Mouse (Mus musculus) liver, embryonic 15.5 days (tissue): ENCODE measurements around the gene Ptdss2. TPM values are rescaled to one million over a fixed set of nuclear protein-coding genes. Genes with fewer than 3 reads are reported as not detected.

Experiments
- ATAC-seq: fragments of 200-750 bp; cut with Nextera tagmentation; 2 replicates; pipeline ENCODE4 v1.8.0; 2017; ENCODE audit warnings: moderate number of reproducible peaks, mild to moderate bottlenecking, moderate library complexity; ENCODE audit not compliant: insufficient read depth
- H3K27ac ChIP-seq: fragments of 300-500 bp; sonication (generic); replicated peaks from 2 replicates; pipeline ENCODE4 v1.5.1; 2015; ENCODE audit warnings: mild to moderate bottlenecking, inconsistent platforms
- H3K27me3 ChIP-seq: fragments of 300-500 bp; sonication (generic); 2 replicates; pipeline ENCODE4 v1.6.1; 2015; ENCODE audit warnings: mild to moderate bottlenecking, inconsistent platforms
- H3K36me3 ChIP-seq: fragments of 300-500 bp; sonication (generic); replicated peaks from 2 replicates; pipeline ENCODE4 v1.6.1; 2015; ENCODE audit warnings: moderate library complexity, mild to moderate bottlenecking, inconsistent platforms
- H3K4me1 ChIP-seq: fragments of 300-500 bp; sonication (generic); replicated peaks from 2 replicates; pipeline ENCODE4 v1.6.1; 2015; ENCODE audit warnings: inconsistent platforms
- H3K4me2 ChIP-seq: fragments of 300-500 bp; sonication (generic); 2 replicates; pipeline ENCODE4 v1.6.1; 2015; ENCODE audit warnings: moderate library complexity, mild to moderate bottlenecking, inconsistent platforms
- H3K4me3 ChIP-seq: fragments of 300-500 bp; sonication (generic); replicated peaks from 2 replicates; pipeline ENCODE4 v1.5.1; 2015; ENCODE audit warnings: mild to moderate bottlenecking, inconsistent platforms
- H3K9ac ChIP-seq: fragments of 300-500 bp; sonication (generic); 2 replicates; pipeline ENCODE4 v1.6.1; 2015; ENCODE audit warnings: moderate library complexity, mild to moderate bottlenecking, inconsistent platforms
- H3K9me3 ChIP-seq: fragments of 300-500 bp; sonication (generic); replicated peaks from 2 replicates; pipeline ENCODE4 v1.6.1; 2016; ENCODE audit warnings: inconsistent platforms
- WGBS: fragments of 180-500 bp; shearing (Covaris S2); methylation state at CpG from one replicate; pipeline ENCODE4 v1.1.7; 2015; ENCODE audit warnings: mixed read lengths; ENCODE audit not compliant: insufficient replicate concordance; 5-methylcytosine and 5-hydroxymethylcytosine counted together
- polyA plus RNA-seq: library from polyadenylated mRNA; unstranded; fragments of >200 nt; fragmentation: Nextera tagmentation; extraction: Ambion mirVana; gene quantifications from 2 replicates; pipeline ENCODE4 v1.2.1, GENCODE M21; 2015

Ptdss2 gene
- polyA plus RNA-seq, 1 experiment from 2014 or later: 140 TPM

DNA sequence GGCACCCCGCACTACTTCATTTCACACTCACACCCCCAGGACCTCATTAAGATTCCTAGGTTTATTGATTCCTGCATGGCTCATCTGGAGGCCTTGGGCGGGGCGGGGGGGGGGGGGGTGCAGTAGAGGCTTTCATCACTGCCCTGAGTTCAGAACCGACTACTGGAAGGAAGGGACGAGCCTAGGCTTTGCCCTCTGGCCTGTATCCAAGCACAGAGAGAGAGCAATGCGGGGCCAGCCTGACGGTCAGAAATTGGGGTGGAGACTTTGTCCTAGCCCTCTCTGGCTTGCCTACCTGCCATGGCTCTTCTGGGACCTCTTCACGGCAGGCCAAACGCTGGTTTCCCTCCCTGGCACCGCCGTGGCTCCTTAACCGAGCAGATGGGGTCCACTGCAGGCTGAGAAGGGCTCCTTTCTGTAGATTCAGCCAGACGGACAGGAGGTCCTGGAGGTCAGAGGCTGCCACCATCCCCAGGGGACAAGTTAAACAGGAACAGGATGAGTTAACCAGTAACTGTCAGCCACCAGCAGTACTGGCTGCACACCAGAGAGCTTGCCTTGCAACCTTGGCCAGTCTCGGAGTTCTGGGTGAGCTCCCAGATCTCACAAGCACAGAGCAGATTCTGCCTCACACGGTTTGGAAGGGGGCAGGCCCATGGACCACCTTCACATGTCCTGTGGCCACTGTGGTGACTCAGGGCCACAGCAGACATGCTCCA lies 27.5 kb upstream of the Ptdss2 start:
- Histone ChIP-seq H3K4me1 (peaks cover 61% of the 10 kb centered on the region), H3K4me2 (peak overlapping the region; percentile 51)

DNA sequence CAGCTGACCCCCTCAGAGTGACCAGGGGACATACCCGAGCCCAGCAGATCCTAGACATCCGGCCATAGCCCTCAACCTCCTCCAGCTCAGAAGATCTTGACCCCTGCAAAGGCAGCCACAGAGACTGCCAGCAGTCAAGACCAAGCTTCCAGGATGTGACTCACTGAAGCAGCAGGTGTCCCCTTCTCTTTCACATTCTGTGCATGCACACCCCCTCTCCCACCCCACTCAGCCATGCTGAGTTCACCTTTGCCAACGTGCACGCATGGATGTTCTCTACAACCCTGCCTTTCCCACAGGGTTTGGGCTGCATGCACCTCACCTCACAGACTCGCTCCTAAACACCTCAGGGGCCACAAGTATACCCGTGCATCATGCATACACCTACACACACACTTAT lies 26.2 kb upstream of the Ptdss2 start:
- Histone ChIP-seq H3K36me3 (no peaks in the 10 kb centered on the region; the same call in 1 of the 2 replicates), H3K9ac (no peak overlapping the region), H3K4me2 (peak overlapping the region; percentile 51), H3K27me3 (peaks cover 31% of the 10 kb centered on the region), H3K4me3 (peak overlapping the region; percentile 24), H3K9me3 (no peaks in the 10 kb centered on the region), H3K4me1 (peaks cover 71% of the 10 kb centered on the region), H3K27ac (peak overlapping the region; percentile 86; the same call in 1 of the 2 replicates)
- ATAC-seq: no peak
- 40% methylated on average over 6 of the region's 6 CpGs for WGBS

More for the DNA sequence above, 27.5 kb upstream of the Ptdss2 start:
- ATAC-seq: peak; percentile 43
- H3K27ac ChIP-seq: peak overlapping the region; percentile 86
- 0 out of 2 replicates have a peak overlapping the region, but pooled peaks have one; percentile 8 for H3K9ac ChIP-seq
- peaks cover 26% of the 10 kb centered on the region for H3K27me3 ChIP-seq
- no peaks in the 10 kb centered on the region for H3K9me3 ChIP-seq
- WGBS: 56% methylated on average over 15 of the region's 15 CpGs
- peak overlapping the region; percentile 24 for H3K4me3 ChIP-seq
- H3K36me3 ChIP-seq: no peaks in the 10 kb centered on the region; the same call in 1 of the 2 replicates

DNA sequence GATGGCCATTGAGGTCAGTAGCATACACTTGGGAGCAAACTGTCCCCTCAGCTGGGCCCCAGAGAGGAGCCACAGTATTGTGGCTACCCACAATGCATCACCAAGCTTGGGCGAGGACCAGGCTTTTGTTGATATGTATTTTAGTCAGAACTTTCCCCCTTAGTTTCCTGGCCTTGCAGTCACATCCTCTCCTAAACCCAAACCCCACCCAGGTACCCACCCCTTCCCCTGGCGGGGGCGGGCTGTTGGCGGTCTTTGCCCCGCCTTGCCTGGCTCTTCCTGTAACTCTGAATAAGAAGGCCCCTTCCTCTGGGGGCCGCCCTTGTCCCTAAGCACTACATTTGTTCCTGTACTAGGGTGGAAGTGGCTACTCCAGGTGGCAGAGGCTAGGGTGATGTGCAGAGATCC lies 25.5 kb upstream of the Ptdss2 start:
- H3K4me3 ChIP-seq: peak overlapping the region; percentile 24
- H3K9ac ChIP-seq: no peak overlapping the region

DNA sequence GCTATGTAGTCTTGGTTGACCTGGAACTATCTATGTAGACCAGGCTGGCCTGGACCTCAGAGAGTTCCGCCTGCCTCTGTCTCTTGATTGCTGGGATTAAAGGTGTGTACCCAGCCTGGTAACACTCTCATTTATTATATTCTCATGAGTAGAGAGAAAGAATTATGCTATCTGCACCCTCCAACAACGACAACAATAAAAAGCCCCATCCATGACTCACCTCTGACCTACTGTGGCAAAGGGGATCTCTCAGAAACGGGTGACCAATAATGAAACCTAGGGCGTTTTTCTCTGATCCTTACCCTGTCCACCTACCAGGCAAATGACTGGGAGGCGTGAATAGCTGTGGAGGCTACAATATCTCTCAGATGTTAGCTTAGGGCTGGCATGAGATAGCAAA lies 25.0 kb upstream of the Ptdss2 start:
- Histone ChIP-seq H3K4me1 (peaks cover 64% of the 10 kb centered on the region), H3K27ac (peak overlapping the region; percentile 86; the same call in 1 of the 2 replicates), H3K4me3 (no peak overlapping the region; the same call in 1 of the 2 replicates), H3K9ac (no peak overlapping the region), H3K27me3 (peaks cover 35% of the 10 kb centered on the region), H3K9me3 (no peaks in the 10 kb centered on the region), H3K4me2 (peak overlapping the region; percentile 51; the same call in 1 of the 2 replicates), H3K36me3 (no peaks in the 10 kb centered on the region)
- WGBS: 53% methylated on average over 5 of the region's 5 CpGs
- ATAC-seq: no peak

More for the DNA sequence above, 25.5 kb upstream of the Ptdss2 start:
- peaks cover 70% of the 10 kb centered on the region for H3K4me1 ChIP-seq
- ATAC-seq: peak; percentile 23
- peak overlapping the region; percentile 51 for H3K4me2 ChIP-seq
- 13% methylated on average over 6 of the region's 6 CpGs for WGBS
- peaks cover 31% of the 10 kb centered on the region for H3K27me3 ChIP-seq
- H3K9me3 ChIP-seq: no peaks in the 10 kb centered on the region
- peak overlapping the region; percentile 86; the same call in 1 of the 2 replicates for H3K27ac ChIP-seq
- H3K36me3 ChIP-seq: no peaks in the 10 kb centered on the region

DNA sequence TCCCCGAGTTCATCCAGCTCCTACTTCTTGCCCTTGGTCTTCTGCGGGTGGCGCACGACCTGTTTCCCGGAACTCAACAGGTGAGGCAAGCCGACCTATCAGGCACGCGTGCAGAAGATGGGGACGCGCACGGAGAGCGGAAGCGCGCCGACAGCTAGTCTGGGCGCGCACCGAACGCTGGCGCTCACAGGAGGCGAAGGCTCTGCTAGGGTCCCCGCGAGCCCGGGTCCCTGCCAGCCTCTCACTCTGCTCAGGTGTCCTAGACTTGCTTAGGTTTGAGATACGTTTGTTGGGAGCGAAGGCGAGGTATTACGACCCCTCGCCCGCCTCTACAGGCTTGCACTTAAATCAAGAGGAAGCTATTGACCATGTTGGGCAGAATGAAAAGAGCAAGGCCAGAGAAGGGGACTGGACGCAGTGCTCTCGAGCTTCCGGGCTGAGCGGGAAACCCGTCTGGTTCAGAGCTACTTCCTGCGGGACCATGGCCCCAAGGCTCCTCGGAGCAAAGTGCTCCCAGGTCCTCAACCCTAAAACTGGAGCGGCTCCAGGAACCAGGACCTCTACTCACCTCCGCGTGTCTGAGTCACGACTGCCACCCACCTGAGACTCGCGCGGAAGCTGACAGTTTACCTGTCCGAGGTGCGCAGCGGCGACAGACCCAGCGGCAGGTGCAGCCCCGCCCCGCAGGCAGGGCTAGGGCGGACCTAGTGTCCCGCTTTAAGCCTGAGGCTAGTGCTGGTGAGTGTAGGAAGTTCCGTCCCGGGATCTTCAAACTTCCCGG lies 22.1 kb upstream of the Ptdss2 start, which contains the start of gene Sigirr:
TSS of gene Sigirr (minus strand) at position 662 of the 781 bp plus-strand sequence.
- H3K4me1 ChIP-seq: peaks cover 56% of the 10 kb centered on the region
- ATAC-seq: peak; percentile 10; the same call in 1 of the 2 replicates
- H3K27me3 ChIP-seq: peaks cover 35% of the 10 kb centered on the region
- H3K4me2 ChIP-seq: peak within 1 kb of the TSS; percentile 83
- H3K36me3 ChIP-seq: no peaks in the 10 kb centered on the region
- H3K4me3 ChIP-seq: peak within 1 kb of the TSS; percentile 52
- no peaks in the 10 kb centered on the region for H3K9me3 ChIP-seq
- 0 out of 2 replicates have a peak within 1 kb of the TSS, but pooled peaks have one; percentile 19 for H3K27ac ChIP-seq
- WGBS: 4% methylated on average over 56 of the region's 56 CpGs
- H3K9ac ChIP-seq: peak within 1 kb of the TSS; percentile 46

DNA sequence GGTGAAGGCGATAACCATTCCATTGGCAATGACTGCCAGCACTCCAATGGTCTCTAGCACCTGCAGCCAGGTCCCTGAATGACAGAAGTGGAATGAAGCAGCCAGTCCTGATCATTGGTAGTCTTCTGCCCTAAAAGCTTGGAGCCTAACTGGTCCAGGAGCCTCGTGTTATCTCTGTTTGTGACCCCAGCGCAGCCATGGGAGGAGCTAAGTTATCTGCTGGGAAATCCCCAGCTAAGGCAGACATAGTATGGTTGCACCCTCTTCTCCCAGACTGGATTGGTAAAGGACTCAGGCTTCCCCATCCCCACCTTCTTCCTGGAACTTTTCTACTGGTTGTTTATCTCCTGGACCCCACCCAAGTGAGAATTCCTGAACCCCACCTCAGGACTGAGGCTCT lies 19.0 kb upstream of the Ptdss2 start:
- no peak overlapping the region for H3K9ac ChIP-seq
- H3K27ac ChIP-seq: peak overlapping the region; percentile 38; the same call in 1 of the 2 replicates
- H3K36me3 ChIP-seq: no peaks in the 10 kb centered on the region
- peaks cover 32% of the 10 kb centered on the region for H3K4me1 ChIP-seq
- no peaks in the 10 kb centered on the region for H3K9me3 ChIP-seq
- no peak overlapping the region; the same call in 1 of the 2 replicates for H3K4me2 ChIP-seq
- H3K27me3 ChIP-seq: peaks cover 48% of the 10 kb centered on the region
- ATAC-seq: peak; percentile 69
- WGBS: 38% methylated on average over 3 of the region's 3 CpGs
- no peak overlapping the region for H3K4me3 ChIP-seq

DNA sequence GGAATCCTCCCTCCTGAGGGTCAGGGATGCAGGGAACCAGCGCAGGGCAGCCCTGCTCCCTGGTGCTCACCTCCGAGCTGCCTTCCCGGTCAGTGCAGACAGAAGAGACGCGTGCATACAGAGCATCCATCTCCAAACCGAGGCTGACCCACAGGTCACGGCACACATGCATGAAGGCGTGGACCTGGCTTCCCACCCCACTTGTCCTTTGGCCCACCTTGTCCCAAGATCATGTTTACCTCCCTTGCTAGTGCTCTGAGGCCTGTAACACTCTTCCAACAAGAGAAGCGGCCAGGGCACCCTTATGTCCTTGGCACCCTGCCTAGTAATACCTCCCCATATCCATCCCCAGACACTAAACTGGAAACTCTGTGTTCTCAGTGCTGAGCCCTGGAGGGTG lies 6.3 kb upstream of the Ptdss2 start:
- 75% methylated on average over 9 of the region's 9 CpGs for WGBS
- no peaks in the 10 kb centered on the region for H3K9me3 ChIP-seq
- peak; percentile 30; the same call in 1 of the 2 replicates for ATAC-seq
- peaks cover 53% of the 10 kb centered on the region for H3K4me1 ChIP-seq
- peaks cover 13% of the 10 kb centered on the region for H3K27me3 ChIP-seq
- H3K4me3 ChIP-seq: no peak overlapping the region
- H3K27ac ChIP-seq: no peak overlapping the region
- H3K4me2 ChIP-seq: no peak overlapping the region
- H3K36me3 ChIP-seq: no peaks in the 10 kb centered on the region
- no peak overlapping the region for H3K9ac ChIP-seq

DNA sequence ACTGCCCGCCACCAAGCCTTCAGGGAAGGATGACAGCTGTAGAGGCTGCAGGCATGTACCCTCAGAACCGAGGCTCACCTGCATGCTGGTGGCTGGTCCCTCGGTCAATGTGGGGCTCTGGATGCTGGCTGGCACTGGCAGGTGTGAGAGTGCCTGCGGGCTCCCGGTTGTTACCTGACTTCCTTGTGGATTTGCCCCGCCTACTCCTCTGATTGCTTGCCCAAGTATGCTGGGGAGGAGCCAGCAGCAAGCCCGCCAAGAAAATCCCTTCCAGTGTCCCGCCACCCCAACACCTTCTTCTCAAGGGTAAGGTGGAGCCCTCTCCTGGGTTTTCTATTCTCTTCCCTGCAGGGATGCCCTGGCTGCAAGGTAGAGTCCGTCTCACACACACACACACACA lies 4.5 kb upstream of the Ptdss2 start, which contains the start of gene Ano9:
TSS of gene Ano9 (minus strand) at position 171 of the 400 bp plus-strand sequence.
- no peak for ATAC-seq
- no peaks in the 10 kb centered on the region for H3K36me3 ChIP-seq
- H3K27ac ChIP-seq: 0 out of 2 replicates have a peak within 1 kb of the TSS, but pooled peaks have one; percentile 1
- H3K9me3 ChIP-seq: no peaks in the 10 kb centered on the region
- no peak within 1 kb of the TSS for H3K9ac ChIP-seq
- peaks cover 10% of the 10 kb centered on the region; the same call in 1 of the 2 replicates for H3K27me3 ChIP-seq
- no peak within 1 kb of the TSS for H3K4me3 ChIP-seq
- WGBS: 42% methylated on average over 9 of the region's 9 CpGs
- peaks cover 69% of the 10 kb centered on the region for H3K4me1 ChIP-seq
- H3K4me2 ChIP-seq: peak within 1 kb of the TSS; percentile 0; the same call in 1 of the 2 replicates

DNA sequence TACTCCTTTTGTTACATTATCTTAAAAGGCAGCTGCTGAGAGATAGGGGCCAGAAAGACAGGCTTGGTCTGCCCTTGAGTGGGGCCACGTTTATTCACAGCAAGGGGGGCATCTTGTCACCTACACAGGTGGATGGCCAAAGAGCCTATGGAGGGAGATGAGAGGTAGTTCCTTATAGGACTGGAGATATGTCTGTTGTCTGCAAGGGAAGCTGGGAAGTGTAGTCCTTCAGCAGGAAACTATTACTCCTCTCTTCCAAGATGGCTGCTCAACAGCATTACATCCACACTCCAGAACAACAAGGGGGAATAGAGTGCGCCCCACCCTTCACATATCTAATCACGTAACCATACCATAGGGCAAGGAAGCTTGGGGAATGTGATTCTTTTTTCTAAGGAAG lies 2.7 kb upstream of the Ptdss2 start:
- no peak overlapping the region for H3K4me2 ChIP-seq
- H3K36me3 ChIP-seq: no peaks in the 10 kb centered on the region
- 45% methylated on average over 3 of the region's 3 CpGs for WGBS
- H3K9ac ChIP-seq: no peak overlapping the region
- H3K4me3 ChIP-seq: no peak overlapping the region
- peaks cover 84% of the 10 kb centered on the region for H3K4me1 ChIP-seq
- H3K27ac ChIP-seq: peak overlapping the region; percentile 78
- H3K9me3 ChIP-seq: no peaks in the 10 kb centered on the region
- no peak for ATAC-seq
- H3K27me3 ChIP-seq: 0 out of 2 replicates have a peak, but pooled peaks cover 5% of the 10 kb centered on the region

DNA sequence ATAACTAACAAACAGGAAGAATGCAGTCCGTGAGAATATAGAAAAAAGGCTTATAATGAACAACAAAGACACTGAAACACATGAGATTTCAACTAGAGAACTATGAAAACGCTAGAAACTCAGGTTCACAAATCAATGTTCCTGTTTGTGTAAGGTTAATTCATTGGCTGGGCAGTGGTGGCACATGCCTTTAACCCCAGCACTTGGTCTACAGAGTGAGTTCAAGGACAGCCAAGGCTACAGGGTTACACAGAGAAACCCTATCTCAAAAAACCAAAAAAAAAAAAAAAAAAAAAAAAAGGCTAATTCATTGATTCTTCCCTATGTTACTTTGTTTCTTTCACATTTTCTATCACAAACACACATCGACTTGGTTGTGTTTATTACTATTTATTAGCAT lies 1.6 kb upstream of the Ptdss2 start:
- no peak for ATAC-seq
- no peak overlapping the region for H3K9ac ChIP-seq
- H3K9me3 ChIP-seq: no peaks in the 10 kb centered on the region
- no peak overlapping the region for H3K4me2 ChIP-seq
- peaks cover 93% of the 10 kb centered on the region for H3K4me1 ChIP-seq
- H3K27ac ChIP-seq: peak overlapping the region; percentile 78
- no peaks in the 10 kb centered on the region for H3K36me3 ChIP-seq
- 0 out of 2 replicates have a peak, but pooled peaks cover 5% of the 10 kb centered on the region for H3K27me3 ChIP-seq
- 61% methylated on average over 3 of the region's 3 CpGs for WGBS
- H3K4me3 ChIP-seq: no peak overlapping the region
